Mouse (Mus musculus): ENCODE data around the gene Timp3.

Timp3 gene

GRCm38 (mm10) chr10:86297307-86297706, 2.9 kb upstream of the Timp3 start:
- DNase-seq (ENCODE audit: low spot score) = no peak

GRCm38 (mm10) chr10:86298326-86298725, 1.8 kb upstream of the Timp3 start:
- no peak for DNase-seq (ENCODE audit: low spot score)

- DNase-seq (ENCODE audit: low spot score) = no peak
These were observed 377 bp upstream of the Timp3 start for GRCm38 (mm10) chr10:86299795-86300194.

GRCm38 (mm10) chr10:86301117-86301490, 932 bp downstream of the Timp3 start:
- no peak for DNase-seq (ENCODE audit: low spot score)

- no peak for DNase-seq (ENCODE audit: low spot score)
These were observed 1.6 kb downstream of the Timp3 start for GRCm38 (mm10) chr10:86301593-86302317.

- no peak for DNase-seq (ENCODE audit: low spot score)
These were observed 2.1 kb downstream of the Timp3 start for GRCm38 (mm10) chr10:86302318-86302648.

- DNase-seq (ENCODE audit: low spot score) = peak; percentile 60
These were observed 2.8 kb downstream of the Timp3 start for GRCm38 (mm10) chr10:86302761-86303494.

GRCm38 (mm10) chr10:86303495-86303876, 3.3 kb downstream of the Timp3 start:
- no peak for DNase-seq (ENCODE audit: low spot score)

GRCm38 (mm10) chr10:86304583-86304982, 4.4 kb downstream of the Timp3 start:
- no peak for DNase-seq (ENCODE audit: low spot score)

GRCm38 (mm10) chr10:86307235-86307634, 7.1 kb downstream of the Timp3 start:
- no peak for DNase-seq (ENCODE audit: low spot score)

GRCm38 (mm10) chr10:86310527-86310926, 10.4 kb downstream of the Timp3 start:
- DNase-seq (ENCODE audit: low spot score) = no peak

GRCm38 (mm10) chr10:86312976-86313375, 12.8 kb downstream of the Timp3 start:
- DNase-seq (ENCODE audit: low spot score) = no peak

GRCm38 (mm10) chr10:86313448-86313847, 13.3 kb downstream of the Timp3 start:
- no peak for DNase-seq (ENCODE audit: low spot score)

- DNase-seq (ENCODE audit: low spot score) = no peak
These were observed 15.3 kb downstream of the Timp3 start for GRCm38 (mm10) chr10:86315513-86315912.

- no peak for DNase-seq (ENCODE audit: low spot score)
These were observed 17.5 kb downstream of the Timp3 start for GRCm38 (mm10) chr10:86317633-86318032.

- DNase-seq (ENCODE audit: low spot score) = no peak
These were observed 18.5 kb downstream of the Timp3 start for GRCm38 (mm10) chr10:86318552-86319140.

GRCm38 (mm10) chr10:86319526-86319925, 19.4 kb downstream of the Timp3 start:
- DNase-seq (ENCODE audit: low spot score) = no peak

- DNase-seq (ENCODE audit: low spot score) = no peak
These were observed 20.0 kb downstream of the Timp3 start for GRCm38 (mm10) chr10:86320204-86320603.

- DNase-seq (ENCODE audit: low spot score) = no peak
These were observed 21.0 kb downstream of the Timp3 start for GRCm38 (mm10) chr10:86321194-86321593.

GRCm38 (mm10) chr10:86322006-86322405, 21.8 kb downstream of the Timp3 start:
- no peak for DNase-seq (ENCODE audit: low spot score)

- no peak for DNase-seq (ENCODE audit: low spot score)
These were observed 23.3 kb downstream of the Timp3 start for GRCm38 (mm10) chr10:86323275-86323994.

- no peak for DNase-seq (ENCODE audit: low spot score)
These were observed 25.1 kb downstream of the Timp3 start for GRCm38 (mm10) chr10:86325272-86325671.

GRCm38 (mm10) chr10:86328143-86328542, 28.0 kb downstream of the Timp3 start:
- no peak for DNase-seq (ENCODE audit: low spot score)
